ENCODE assay signal across 16 mouse cellular contexts in genomic region chr2:123170611-123171010, GRCm38 (mm10).
"Had no signal": no experiment of that assay in that cellular context is flagged by ENCODE, and none has a peak within 500 bp of the region (broad histone marks: within the 10 kb centered on the region; RNA-seq: fewer than 3 reads in every experiment).

No protein-coding gene starts in this region.

- ATAC-seq: lung, postnatal 0 days had no signal

- H3K27me3 ChIP-seq: liver, embryonic 15.5 days; neural tube, embryonic 15.5 days had no signal

- DNase-seq: kidney, postnatal 10 days; kidney, postnatal 4 days; lung, adult 2 months; lung, postnatal 36 days; midbrain, embryonic 14.5 days; right cerebral cortex, adult 18-20 months; right cerebral cortex, postnatal 25 days; thymus, postnatal 4 days had no signal

- H3K27ac ChIP-seq: layer of hippocampus, adult 2 months; left cerebral cortex, adult 2 months; limb, embryonic 10.5 days; liver, embryonic 15.5 days; neural tube, embryonic 15.5 days had no signal

- H3K9me3 ChIP-seq: limb, embryonic 10.5 days; liver, embryonic 15.5 days; neural tube, embryonic 15.5 days had no signal

- H3K4me1 ChIP-seq: limb, embryonic 10.5 days; liver, embryonic 15.5 days; neural tube, embryonic 15.5 days had no signal

- H3K4me3 ChIP-seq: layer of hippocampus, adult 2 months; left cerebral cortex, adult 2 months; limb, embryonic 10.5 days; liver, embryonic 15.5 days; myocyte; neural tube, embryonic 15.5 days had no signal

- H3K4me2 ChIP-seq: liver, embryonic 11.5 days; liver, embryonic 15.5 days; neural tube, embryonic 15.5 days had no signal

- H3K36me3 ChIP-seq: limb, embryonic 10.5 days; liver, embryonic 15.5 days; neural tube, embryonic 15.5 days had no signal

- H3K9ac ChIP-seq: liver, embryonic 15.5 days; neural tube, embryonic 15.5 days had no signal
